Mouse (Mus musculus) WW6 (cell line): ENCODE results near the gene Bdkrb2.

Source experiments
- DNase-seq: peaks from one replicate; pipeline ENCODE4 v3.0.0-alpha.2; 2013; ENCODE audit warnings: low read depth, low spot score

Gene Bdkrb2

DNA sequence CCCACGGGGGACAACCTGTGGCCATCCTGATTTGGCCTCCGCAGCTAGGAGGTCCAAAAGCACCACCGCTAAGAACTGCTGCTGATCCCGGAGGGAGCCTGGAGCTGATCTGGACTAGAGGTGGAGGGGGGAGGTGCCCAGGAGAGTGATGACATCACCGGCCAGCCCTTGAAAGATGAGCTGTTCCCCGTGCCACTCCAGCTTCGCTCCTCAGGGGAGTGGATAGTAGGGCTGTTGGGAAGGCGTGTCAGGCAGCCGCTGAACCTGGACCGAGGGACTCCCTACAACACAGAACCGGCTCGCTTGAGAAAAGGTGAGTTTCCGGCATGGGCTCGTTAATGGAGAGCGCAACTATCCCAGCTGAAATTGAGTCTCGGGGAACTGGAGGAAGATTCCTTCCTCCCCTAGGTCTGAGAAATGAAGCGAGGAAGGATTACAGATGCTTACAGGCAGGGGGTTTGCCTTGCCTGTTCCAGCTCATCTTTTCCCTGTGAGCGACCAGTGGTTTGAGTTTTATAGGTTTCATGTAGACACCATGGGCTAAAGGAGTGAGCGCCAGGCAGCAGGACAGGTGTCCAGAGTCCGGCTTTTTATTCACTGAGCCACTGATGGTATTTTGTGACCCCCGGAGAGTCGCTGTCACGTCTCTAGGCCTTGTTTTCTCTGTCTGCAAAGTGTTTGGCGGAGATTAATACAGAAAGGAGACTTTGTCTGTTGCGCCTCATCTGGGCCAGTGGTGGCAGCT is at the start of gene Bdkrb2:
TSS of gene Bdkrb2 (plus strand) at position 291 of the 745 bp plus-strand sequence.
- no peak for DNase-seq

DNA sequence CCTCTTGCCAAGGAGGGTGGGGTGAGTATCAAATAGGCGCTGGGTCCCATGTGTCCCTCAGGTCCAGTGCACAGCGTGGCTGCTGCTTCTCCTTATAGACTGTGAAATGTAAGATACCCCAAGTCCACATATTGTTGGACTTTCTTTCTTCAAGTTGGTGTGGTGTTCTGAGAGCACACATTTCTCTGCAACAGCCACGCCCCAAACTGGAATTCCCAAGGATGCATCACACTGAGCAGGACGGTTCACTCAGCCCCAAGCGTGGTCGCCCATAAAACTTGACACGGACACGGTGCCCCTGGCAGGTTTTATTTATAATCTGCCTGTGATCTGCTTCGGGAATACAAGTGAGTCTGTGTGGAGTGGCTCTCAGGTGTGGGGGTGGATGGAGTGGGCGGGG is 48.9 kb upstream of the Bdkrb2 start:
- DNase-seq = no peak

GRCm38 (mm10) chr12:105517026-105517675 is 45.9 kb upstream of the Bdkrb2 start:
- no peak for DNase-seq

DNA sequence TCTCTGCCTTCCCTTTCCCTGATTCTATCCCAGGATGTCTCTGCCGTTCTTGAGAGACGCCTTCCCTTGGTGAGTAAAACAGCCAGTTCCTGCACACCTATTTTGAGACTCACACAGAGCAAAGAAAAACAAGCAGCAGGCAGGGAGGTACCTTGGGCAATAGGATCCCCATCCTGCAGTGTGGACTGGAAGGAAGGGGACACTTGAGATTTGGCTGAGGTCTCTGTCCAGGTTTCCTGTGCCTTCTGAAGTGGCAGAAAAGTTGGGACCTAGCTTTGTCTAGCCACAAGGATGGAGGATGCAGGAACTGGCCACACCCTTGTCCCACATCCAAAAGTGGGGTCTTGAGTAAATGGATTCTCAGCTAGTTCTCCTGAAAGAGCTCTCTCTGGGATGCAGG is 43.2 kb upstream of the Bdkrb2 start:
- DNase-seq = no peak

DNA sequence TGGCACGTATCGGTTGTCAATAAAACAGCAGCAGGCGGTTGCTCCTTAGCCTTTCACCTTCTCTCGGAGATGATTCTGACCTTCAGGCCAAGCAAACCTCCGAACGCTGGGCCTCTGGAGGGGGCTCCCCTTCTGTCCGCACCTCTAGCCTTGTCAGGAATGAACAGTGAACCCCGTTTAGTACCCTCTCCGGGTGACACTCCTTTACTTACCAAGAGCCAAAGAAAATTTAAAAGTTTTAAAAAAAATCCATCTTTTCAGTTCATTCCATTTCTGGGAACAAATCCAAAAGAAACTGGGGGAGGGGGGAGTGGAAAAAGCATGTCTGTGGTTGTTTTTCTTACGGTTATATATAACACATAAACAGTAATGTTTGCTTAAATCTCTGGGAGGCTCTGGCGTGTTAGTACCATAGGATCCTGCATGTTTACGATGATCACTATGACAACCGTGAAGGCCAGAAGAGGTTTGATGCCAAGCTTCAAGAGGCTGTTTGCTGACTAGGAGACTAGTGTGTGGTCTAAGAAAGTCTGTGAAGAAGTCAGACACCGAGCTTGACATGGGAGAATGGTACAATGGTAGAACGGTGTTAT is 41.8 kb upstream of the Bdkrb2 start:
- no peak for DNase-seq

GRCm38 (mm10) chr12:105523737-105524136 is 39.3 kb upstream of the Bdkrb2 start:
- no peak for DNase-seq

DNA sequence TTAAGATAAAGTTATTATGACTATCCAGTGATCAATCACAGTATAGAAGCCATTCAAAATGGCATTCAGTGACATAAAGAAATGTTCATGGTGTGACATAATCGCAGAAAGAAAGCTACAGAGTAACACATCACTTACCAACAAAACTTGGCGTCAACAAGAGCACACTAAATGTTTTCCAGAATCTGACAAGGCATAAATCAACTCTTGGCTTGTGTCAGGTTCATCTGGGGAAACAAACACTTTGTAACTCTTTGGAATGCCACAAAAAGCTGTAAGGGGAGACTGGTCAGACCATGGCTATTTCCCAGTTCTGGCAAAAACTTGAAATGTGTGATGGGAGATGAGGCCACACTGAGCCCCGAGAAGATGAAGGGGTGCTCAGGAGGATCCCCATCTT is 36.8 kb upstream of the Bdkrb2 start:
- DNase-seq = no peak

GRCm38 (mm10) chr12:105526829-105527228 is 36.2 kb upstream of the Bdkrb2 start:
- no peak for DNase-seq

- no peak for DNase-seq
Measured at GRCm38 (mm10) chr12:105529545-105529944, 33.5 kb upstream of the Bdkrb2 start.

GRCm38 (mm10) chr12:105531724-105532371 is 31.2 kb upstream of the Bdkrb2 start:
- no peak for DNase-seq

- no peak for DNase-seq
Measured at GRCm38 (mm10) chr12:105534842-105535241, 28.2 kb upstream of the Bdkrb2 start.

- DNase-seq = no peak
Measured at GRCm38 (mm10) chr12:105535968-105536760, 26.9 kb upstream of the Bdkrb2 start.

DNA sequence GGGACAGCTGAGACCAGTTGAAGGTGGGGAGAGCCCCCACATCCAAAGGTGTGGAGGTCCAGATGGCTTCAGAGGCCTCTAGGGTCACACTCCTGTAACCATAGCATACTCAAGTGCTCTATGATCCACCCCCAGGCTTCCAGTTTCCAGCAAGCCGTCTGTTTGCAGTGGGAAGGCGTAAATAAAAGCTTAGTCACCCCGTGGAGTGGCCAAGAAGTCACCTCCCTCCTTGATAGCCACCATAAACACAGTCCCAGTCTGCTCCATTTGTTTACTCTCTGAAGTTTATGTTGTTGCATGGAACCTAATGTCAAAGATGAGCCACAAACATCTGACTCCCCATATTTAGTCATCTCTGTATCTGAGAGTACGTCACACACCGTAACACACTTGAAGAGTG is 25.9 kb upstream of the Bdkrb2 start:
- DNase-seq = no peak

DNA sequence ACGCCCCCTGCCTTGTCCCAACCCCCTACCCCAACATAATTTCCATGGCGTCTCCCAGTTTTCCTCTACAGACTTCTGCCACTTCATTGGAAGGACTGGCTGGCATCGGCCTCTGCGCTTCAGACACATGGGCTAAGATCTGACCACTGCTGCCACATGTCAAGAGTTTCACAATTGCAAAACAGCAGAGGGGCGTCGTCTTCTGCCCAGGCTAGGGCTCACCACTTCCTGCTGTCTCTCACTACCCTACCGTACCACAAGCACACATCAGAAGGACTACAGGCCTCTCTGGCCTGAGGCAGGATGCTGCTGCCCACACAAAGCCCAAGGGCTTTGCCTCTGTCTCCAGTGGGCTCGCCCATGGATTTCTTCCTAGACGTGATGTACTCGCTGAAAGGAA is 23.4 kb upstream of the Bdkrb2 start:
- no peak for DNase-seq

DNA sequence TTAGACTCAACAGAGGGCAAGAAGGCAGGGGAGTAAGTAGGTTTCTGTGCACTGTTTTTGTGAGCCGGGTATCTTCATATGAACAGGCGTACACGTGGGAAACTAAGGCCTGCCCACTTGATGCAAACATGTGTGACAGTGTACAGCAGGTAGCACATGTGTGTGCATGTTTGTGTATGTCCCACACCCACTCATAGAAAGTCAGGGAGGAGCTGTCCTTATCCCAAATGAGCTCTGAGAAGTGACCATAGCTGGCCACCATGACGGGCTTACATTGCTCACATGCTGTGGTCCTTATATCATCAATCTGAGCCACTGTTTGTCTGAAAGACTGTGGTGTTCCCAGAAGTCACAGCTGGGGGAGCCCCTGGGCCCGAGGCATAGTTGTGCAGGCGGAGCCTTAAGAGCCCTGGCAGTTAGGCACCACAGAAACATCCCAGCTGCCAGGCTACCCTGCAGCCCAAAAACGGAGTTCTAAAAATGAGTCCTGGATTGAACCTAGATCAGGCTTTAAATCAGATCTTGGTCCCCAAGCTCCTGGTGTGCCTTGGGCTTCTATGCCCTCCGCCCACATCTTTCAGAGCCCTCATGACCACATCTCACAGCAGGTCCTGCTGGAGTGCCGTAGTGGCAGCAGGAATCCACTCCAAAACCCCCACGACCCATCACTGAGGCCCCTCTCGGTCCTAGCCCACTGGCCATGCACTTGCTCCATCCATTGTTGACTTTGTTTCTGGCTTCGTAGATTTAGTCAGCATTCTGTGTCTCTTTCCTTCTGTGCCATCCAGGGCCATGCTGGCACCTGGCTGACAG is 21.2 kb upstream of the Bdkrb2 start:
- no peak for DNase-seq

DNA sequence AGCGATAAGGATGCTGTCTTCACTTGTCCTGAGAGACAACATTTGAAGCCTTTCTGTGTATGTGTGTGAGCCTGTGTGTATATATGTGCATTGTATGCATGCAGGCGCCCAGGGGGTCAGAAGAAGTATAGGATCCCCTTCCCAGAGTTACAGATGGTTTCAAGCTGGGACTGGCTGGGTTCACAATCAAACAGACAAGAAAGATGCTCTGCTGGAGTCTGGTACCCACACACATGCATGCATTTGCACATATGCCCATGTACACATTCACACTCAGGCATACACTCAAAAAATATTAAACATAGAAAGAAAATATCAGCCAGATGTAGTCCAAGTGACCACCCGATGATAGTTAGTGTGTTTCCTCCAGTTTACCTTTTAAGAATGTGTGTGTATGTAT is 20.5 kb upstream of the Bdkrb2 start:
- DNase-seq = no peak

DNA sequence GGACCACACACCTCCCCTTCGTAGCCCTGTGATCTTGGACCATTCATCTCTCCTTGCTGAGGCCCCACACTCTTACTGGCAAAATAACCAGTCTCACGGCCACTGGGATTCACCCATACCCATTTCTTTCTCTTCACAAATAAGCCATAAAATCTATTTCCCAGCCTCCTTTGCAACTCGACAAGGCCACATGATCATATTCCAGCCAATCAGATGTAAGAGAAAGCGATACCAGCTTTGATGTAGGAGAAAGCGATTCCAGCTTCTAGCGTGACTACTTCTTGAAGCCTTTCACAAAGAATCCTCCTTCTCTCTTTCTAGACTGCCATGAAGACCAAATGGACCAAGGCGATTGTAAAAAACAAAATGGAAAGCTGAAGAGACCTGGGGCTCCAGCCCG is 19.9 kb upstream of the Bdkrb2 start:
- DNase-seq = no peak

GRCm38 (mm10) chr12:105543751-105544150 is 19.3 kb upstream of the Bdkrb2 start:
- no peak for DNase-seq

- DNase-seq = no peak
Measured at GRCm38 (mm10) chr12:105544872-105545271, 18.2 kb upstream of the Bdkrb2 start.

DNA sequence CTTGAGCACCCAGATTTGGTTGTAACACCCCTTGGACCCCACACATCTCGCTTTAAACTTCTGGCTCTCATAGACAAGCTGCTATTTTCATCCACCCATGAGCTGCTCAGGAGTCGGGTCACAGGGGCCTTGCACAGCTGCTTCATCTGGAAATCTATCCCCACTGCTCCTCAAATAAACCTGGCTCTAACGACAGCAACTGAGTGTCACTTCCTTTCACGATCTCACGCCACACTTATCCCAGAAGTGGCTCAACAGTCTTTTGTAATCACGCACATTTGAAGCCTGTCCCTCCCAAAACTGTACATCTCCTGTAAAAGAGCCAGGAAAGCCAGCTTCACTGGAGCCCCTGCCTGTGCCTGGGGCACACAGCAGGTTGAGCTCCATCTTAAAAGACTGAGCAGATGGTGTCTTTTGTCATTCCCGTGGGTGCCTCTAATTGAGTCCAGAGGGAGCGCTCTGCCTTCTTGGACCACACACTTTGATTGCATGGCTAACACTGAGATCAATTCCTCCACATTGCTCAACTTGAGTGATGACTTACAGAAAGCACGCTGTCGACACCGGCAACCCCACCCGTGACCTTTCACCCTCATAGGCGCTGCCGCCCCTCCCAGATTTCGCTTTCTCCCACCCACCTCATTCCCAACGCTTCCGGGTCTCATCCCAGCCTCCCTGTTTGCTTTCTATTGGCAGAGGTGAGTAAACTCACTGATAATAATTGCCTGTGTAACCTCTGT is 17.2 kb upstream of the Bdkrb2 start:
- DNase-seq = no peak
